Mouse (Mus musculus) bone marrow macrophage, adult 2 months (primary cell): ENCODE data around the gene Gm28051.

Experiments used
- CTCF ChIP-seq: IDR thresholded peaks from 2 replicates; pipeline ENCODE4 v1.5.1; 2012; ENCODE audit warnings: low read depth, mild to moderate bottlenecking, low read length, moderate library complexity
- POLR2A ChIP-seq: IDR thresholded peaks from 2 replicates; pipeline ENCODE4 v1.6.1; 2012; ENCODE audit warnings: mild to moderate bottlenecking, low read depth, low read length, borderline replicate concordance

DNA sequence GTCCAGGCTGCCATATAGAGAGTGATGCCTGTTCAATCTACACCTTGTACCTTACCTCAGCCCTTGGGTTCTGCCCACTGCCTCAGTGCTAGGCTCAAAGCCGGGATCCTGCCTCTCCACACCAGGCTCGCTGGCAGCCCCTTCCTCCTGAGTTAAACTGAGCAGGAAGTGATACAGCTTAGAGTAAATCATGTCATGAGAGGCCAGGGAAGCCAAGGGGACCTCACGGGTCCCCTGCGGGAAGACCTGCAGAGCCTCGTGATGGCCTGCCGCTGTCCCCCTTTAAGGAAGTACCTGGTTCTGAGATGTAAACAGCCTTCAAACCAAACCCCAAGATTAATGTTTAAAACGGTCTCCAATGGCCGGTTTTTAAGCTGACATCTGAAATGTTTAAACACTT, 85.4 kb downstream of the Gm28051 start:
- TF ChIP-seq CTCF (no peak), POLR2A (no peak)
